Mouse (Mus musculus): ENCODE results near the gene Cep55.

DNA sequence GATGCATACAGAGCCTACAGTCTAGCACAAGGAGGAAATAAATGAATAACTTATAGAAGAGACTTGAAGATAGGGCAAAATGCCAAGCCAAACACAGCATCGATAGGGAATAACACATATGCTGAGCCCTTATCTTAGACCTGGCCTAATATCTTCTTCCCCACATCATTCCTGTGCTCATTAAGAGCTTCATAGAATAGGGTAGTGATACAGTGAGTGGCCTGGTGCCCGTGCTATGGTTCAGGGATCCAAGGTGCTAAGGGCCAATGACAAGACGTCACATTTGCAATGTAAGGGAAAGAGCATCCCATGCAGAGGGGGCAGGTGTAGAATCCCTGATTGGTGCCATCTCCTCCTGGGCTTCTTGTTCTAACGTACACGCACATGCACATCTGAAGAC, 40.4 kb upstream of the Cep55 start:
- TF ChIP-seq POLR2A (IDR thresholded peaks at IDR 0.05; ENCODE audit: borderline replicate concordance, control insufficient read depth, low read depth, low read length) = no peak
- TF ChIP-seq CTCF (IDR thresholded peaks at IDR 0.05; ENCODE audit: control insufficient read depth, insufficient read depth, low read length) = no peak
